Mouse (Mus musculus) spleen, adult 2 months (tissue): ENCODE data around the gene Tnfaip3. TPM values are rescaled to one million over a fixed set of nuclear protein-coding genes. Genes with fewer than 3 reads are reported as not detected.

Experiments used
- DNase-seq, 2 experiments: peaks; one replicate each; pipeline versions ENCODE4 v3.0.0 to v3.0.0-alpha.2; 2012 to 2021; ENCODE audit warnings: low spot score in 2 of 2, low read depth in 1 of 2
- H3K27ac ChIP-seq: fragments of 200-500 bp; 2 replicates; pipeline ENCODE4 v1.5.1; 2012; ENCODE audit warnings: low read length, inconsistent platforms; ENCODE audit not compliant: insufficient read depth
- H3K27me3 ChIP-seq: fragments of 200-500 bp; 2 replicates; pipeline ENCODE4 v1.6.1; 2012; ENCODE audit warnings: mild to moderate bottlenecking, moderate library complexity, low read length, inconsistent platforms; ENCODE audit not compliant: control insufficient read depth, insufficient read depth
- H3K36me3 ChIP-seq: fragments of 200-500 bp; 2 replicates; pipeline ENCODE4 v1.6.1; 2012; ENCODE audit warnings: mild to moderate bottlenecking, low read length, inconsistent platforms; ENCODE audit not compliant: control insufficient read depth, insufficient read depth
- H3K4me1 ChIP-seq: fragments of 200-500 bp; 2 replicates; pipeline ENCODE4 v1.6.1; 2011; ENCODE audit warnings: inconsistent platforms; ENCODE audit not compliant: control insufficient read depth, insufficient read depth, insufficient read length
- H3K4me3 ChIP-seq: fragments of 200-500 bp; 2 replicates; pipeline ENCODE4 v1.5.1; 2011; ENCODE audit warnings: mild to moderate bottlenecking, inconsistent platforms; ENCODE audit not compliant: insufficient read depth, insufficient read length; ENCODE audit errors: extremely low read depth
- CTCF ChIP-seq: fragments of 200-500 bp; IDR thresholded peaks from 2 replicates; pipeline ENCODE4 v1.5.1; 2011; ENCODE audit warnings: mild to moderate bottlenecking, inconsistent platforms; ENCODE audit not compliant: insufficient read depth, insufficient read length, insufficient replicate concordance; ENCODE audit errors: extremely low read depth
- POLR2A ChIP-seq: fragments of 200-500 bp; IDR thresholded peaks from 2 replicates; pipeline ENCODE4 v1.6.1; 2011; ENCODE audit warnings: low read depth, low read length, inconsistent platforms
- WGBS: fragments of 180-500 bp; shearing (Covaris S2); methylation state at CpG from one replicate; pipeline ENCODE4 v1.1.7; 2018; 5-methylcytosine and 5-hydroxymethylcytosine counted together
- polyA plus RNA-seq: library from polyadenylated mRNA; depleted of rRNA; stranded (reverse); fragments of >200 nt; gene quantifications from 2 replicates; pipeline ENCODE4 v1.2.3, GENCODE M21; 2012

Gene Tnfaip3
- polyA plus RNA-seq, 1 experiment = 13.0 TPM

DNA sequence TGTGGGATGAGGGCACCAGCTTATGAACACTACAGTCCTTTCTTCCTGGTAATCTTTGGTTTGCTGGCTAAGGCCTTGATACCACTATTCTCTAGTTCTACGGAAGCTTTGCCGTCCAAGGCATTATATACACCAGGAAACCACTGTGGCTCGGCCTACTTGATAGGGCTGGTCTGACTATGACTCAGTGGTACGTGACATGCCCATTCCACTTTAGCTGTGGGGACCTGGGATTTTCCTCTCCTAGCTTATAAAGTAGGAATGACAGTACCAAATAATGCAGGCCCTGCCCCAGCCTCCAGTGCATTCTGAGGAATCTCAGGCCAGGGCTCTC is 6.9 kb downstream of the Tnfaip3 start:
- H3K36me3 ChIP-seq = peaks cover 50% of the 10 kb centered on the region
- H3K4me3 ChIP-seq = no peak overlapping the region
- peak overlapping the region; percentile 68 for H3K27ac ChIP-seq
- TF ChIP-seq CTCF (no peak), POLR2A (no peak)
- 81% methylated on average over 4 of the region's 4 CpGs for WGBS
- H3K27me3 ChIP-seq = no peaks in the 10 kb centered on the region
- DNase-seq = no peak
- H3K4me1 ChIP-seq = peaks cover 19% of the 10 kb centered on the region

DNA sequence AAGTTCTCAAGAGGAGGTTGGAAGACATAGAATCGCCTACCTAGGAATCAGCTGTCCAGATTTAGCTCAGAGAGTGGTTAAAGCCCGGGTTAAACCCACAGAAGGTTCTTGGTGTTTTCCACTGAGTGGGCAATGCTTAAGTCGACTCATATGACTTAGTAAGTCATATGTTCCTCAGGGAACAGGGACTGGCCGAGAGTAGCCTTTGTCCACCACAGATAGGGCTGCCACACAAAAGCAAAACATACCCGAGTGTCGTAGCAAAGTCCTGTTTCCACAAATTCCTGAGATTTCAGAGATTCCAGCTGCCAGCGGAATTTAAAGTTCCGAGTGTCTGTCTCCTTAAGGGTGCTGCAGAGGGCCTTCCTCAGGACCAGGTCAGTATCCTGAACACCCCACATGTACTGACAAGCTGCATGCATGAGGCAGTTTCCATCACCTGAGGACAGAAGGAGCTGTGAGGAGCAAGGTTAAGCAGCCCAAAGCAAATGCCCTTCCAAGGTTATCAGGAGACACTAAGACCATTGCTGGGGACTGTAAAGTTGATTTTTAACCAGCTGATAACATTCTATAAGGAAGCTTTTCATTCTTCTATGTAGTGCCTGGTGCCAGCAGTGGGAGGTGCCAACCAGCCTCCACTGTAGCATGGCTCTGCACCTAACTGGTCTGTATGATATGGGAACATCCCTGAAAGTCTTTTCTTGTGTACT is 7.4 kb downstream of the Tnfaip3 start:
- WGBS = 90% methylated on average over 8 of the region's 8 CpGs
- DNase-seq = no peak
- Histone ChIP-seq H3K4me1 (peaks cover 16% of the 10 kb centered on the region), H3K36me3 (peaks cover 55% of the 10 kb centered on the region), H3K4me3 (no peak overlapping the region), H3K27me3 (no peaks in the 10 kb centered on the region), H3K27ac (peak overlapping the region; percentile 68)
- TF ChIP-seq CTCF = no peak

DNA sequence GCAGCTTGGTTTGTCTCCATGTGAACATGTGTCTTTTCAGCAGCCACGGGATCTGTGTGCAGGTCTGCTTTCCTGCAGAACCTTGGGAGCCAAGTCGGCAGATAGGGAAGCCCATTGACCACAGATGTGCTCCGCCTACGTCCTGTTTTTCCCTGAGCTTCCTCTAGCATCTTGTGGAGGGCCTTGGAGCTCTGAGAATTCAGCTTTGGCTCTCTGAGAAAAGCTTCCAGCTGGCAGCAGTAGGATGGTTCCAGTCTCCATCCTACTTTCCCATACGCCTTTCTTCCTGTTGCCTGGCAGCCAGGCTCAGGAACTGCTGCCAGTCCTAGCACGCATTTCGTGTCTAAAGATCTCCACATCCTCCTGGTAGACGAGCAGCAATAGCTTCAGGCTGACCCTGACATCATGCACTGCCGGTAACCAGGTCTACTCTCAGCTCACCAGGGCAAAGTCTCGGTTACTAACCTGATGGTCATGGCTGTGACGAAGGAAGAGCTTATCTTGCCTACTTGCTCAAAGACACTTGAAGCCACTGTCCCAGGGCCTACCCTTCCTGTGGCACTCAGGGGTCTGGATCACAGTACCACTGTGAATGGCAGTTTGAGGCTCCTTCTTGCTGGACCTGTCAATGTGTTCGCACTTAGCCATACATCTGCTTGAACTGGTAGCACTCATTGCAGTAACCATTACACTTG is 13.2 kb downstream of the Tnfaip3 start:
- DNase-seq = no peak
- no peak overlapping the region for H3K4me3 ChIP-seq
- no peaks in the 10 kb centered on the region for H3K27me3 ChIP-seq
- peaks cover 59% of the 10 kb centered on the region for H3K36me3 ChIP-seq
- no peaks in the 10 kb centered on the region for H3K4me1 ChIP-seq
- TF ChIP-seq POLR2A (no peak), CTCF (no peak)
- WGBS = 80% methylated on average over 12 of the region's 12 CpGs
- no peak overlapping the region for H3K27ac ChIP-seq

DNA sequence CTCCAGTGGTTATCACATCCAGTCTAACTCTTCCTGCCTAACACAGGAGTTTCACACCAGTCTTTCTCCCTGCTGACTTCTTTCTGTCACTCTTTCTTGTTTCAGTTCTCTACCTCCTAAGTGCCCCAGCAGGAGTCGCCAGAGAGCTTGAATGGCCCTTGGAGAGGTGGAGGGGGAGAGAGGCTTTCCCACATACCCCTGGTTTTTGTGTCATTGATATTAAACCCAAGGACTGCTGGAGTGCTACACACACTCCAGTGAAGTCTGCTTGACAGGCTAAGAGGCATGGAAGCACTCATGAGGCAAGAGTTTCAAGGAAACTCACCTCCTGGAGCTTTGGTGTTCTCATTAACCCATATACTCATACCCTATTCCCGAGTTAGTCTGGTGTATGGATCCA is 16.0 kb downstream of the Tnfaip3 start:
- Histone ChIP-seq H3K36me3 (peaks cover 33% of the 10 kb centered on the region), H3K4me1 (no peaks in the 10 kb centered on the region), H3K4me3 (no peak overlapping the region), H3K27me3 (no peaks in the 10 kb centered on the region), H3K27ac (no peak overlapping the region)
- DNase-seq = peak in 1 of 2 experiments; percentile 45
- TF ChIP-seq POLR2A (no peak), CTCF (peak; percentile 44; the same call in 1 of the 2 replicates)
- 79% methylated on average over 2 of the region's 2 CpGs for WGBS

DNA sequence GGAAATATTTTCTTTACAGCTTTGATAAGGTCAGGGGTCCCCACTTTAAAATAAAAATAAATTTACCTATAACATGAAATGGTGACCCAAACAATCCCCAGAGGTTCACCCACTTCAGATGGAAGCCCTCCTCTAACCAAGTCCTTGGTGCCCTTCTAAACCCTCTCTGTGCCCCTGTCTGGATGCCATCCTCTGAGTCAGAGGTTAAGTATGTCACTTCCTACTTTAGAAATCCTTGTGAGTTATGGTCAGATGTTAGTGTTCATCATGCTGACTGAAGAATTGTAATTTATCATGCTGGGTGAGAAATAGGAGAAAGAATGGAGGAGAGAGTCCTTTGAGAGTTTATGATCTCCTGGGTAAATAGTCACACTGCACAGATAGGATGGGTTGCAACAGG is 19.1 kb downstream of the Tnfaip3 start:
- DNase-seq = no peak
- no peak overlapping the region for H3K4me3 ChIP-seq
- TF ChIP-seq POLR2A (no peak), CTCF (no peak)
- no peak overlapping the region for H3K27ac ChIP-seq
- no peaks in the 10 kb centered on the region for H3K4me1 ChIP-seq
- peaks cover 5% of the 10 kb centered on the region for H3K36me3 ChIP-seq
- no peaks in the 10 kb centered on the region for H3K27me3 ChIP-seq

DNA sequence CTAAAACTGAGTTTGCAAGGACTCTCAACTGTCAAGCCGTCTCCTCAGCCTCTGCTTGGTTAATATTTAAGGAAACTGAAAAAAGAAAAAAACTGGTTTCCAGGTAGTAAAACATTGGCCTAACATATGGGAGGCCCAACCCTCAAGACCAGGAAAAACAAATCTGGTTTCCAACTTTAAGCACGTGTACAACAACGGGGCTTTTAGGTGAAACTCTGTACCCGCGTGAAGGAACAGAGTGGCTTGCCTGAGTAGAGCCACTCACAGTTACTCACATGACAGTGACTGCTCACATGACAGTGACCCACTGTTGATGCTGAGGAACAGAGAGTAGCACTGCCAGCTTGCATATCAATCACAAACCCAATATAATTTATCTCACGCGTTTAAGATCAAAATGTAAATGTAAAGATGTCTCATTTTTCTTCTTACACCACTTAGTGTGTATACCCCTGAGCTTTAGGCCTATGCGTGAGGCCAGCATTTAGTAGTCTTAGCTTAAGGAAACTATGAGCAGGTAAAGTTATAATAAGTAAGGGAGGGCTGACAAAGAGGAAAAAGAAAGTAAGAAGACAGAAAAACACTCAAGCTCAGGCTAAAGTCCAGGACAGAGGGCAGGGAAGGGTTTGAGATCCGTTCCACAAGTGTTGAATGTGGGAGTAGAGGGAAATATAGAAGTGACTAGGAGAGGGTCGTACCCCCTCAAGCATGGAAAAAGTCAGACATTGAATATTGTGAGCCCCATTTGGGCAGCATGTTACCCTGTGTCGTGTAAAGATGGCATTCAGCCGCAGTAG is 19.8 kb downstream of the Tnfaip3 start:
- no peaks in the 10 kb centered on the region for H3K4me1 ChIP-seq
- 0 out of 2 replicates have a peak, but pooled peaks cover 2% of the 10 kb centered on the region for H3K36me3 ChIP-seq
- no peak overlapping the region for H3K4me3 ChIP-seq
- H3K27me3 ChIP-seq = no peaks in the 10 kb centered on the region
- no peak for TF ChIP-seq CTCF
- no peak for TF ChIP-seq POLR2A
- 83% methylated on average over 12 of the region's 12 CpGs for WGBS
- H3K27ac ChIP-seq = no peak overlapping the region
- DNase-seq = no peak
